Mouse (Mus musculus) CH12.LX (cell line): ENCODE data around the gene Krt222. TPM values are rescaled to one million over a fixed set of nuclear protein-coding genes. Genes with fewer than 3 reads are reported as not detected.

ENCODE experiments used
- DNase-seq: peaks from one replicate; pipeline ENCODE4 v3.0.0-alpha.2; 2013; ENCODE audit errors: extremely low read depth
- H3K27ac ChIP-seq: 2 replicates; pipeline ENCODE4 v1.5.1; 2012; ENCODE audit warnings: low read depth, mild to moderate bottlenecking, control low read depth, moderate library complexity; ENCODE audit not compliant: insufficient read depth
- H3K27me3 ChIP-seq: replicated peaks from 2 replicates; pipeline ENCODE3; 2012; ENCODE audit warnings: inconsistent platforms
- H3K36me3 ChIP-seq, 2 experiments: replicated peaks in 1 of 2; 2 replicates each; pipeline versions ENCODE3 to v1.6.1; 2012; ENCODE audit warnings: inconsistent platforms in 1 of 2, low read length in 1 of 2, mild to moderate bottlenecking in 1 of 2, mixed read lengths in 1 of 2, moderate library complexity in 1 of 2; ENCODE audit not compliant: control insufficient read depth in 1 of 2, insufficient read depth in 1 of 2
- H3K4me1 ChIP-seq, 2 experiments: 2 replicates each; pipeline ENCODE4 v1.6.1; 2012; ENCODE audit warnings: inconsistent platforms in 1 of 2, moderate library complexity in 1 of 2; ENCODE audit not compliant: insufficient read depth in 2 of 2, control insufficient read depth in 1 of 2
- H3K4me2 ChIP-seq: 2 replicates; pipeline ENCODE4 v1.6.1; 2012; ENCODE audit warnings: low read depth, mild to moderate bottlenecking, control low read depth; ENCODE audit not compliant: poor library complexity, insufficient read depth, severe bottlenecking
- H3K4me3 ChIP-seq, 3 experiments: fragments of 150-350 bp in 1 of 3; sonication (generic) in 1 of 3; replicated peaks in 1 of 3; 2 replicates each; pipeline versions ENCODE3 to v1.5.1; 2011 to 2012; ENCODE audit warnings: low read depth in 2 of 3, low read length in 2 of 3, mild to moderate bottlenecking in 2 of 3, moderate library complexity in 2 of 3, control low read depth in 1 of 3, improper control_type of control experiment in 1 of 3, inconsistent platforms in 1 of 3, mixed read lengths in 1 of 3; ENCODE audit not compliant: poor library complexity in 1 of 3
- H3K79me2 ChIP-seq: replicated peaks from 2 replicates; pipeline ENCODE4 v1.6.1; 2012; ENCODE audit warnings: mild to moderate bottlenecking, moderate library complexity; ENCODE audit not compliant: control insufficient read depth, poor library complexity, insufficient read depth, severe bottlenecking; ENCODE audit errors: extremely low read depth
- H3K9ac ChIP-seq: 2 replicates; pipeline ENCODE4 v1.6.1; 2012; ENCODE audit warnings: low read depth, mild to moderate bottlenecking, control low read depth, moderate library complexity; ENCODE audit not compliant: insufficient read depth
- H3K9me3 ChIP-seq: replicated peaks from 2 replicates; pipeline ENCODE3; 2012; ENCODE audit warnings: low read length, inconsistent platforms, mixed read lengths
- BHLHE40 ChIP-seq: IDR thresholded peaks from 2 replicates; pipeline ENCODE4 v1.6.1; 2011; ENCODE audit warnings: mild to moderate bottlenecking, low read depth, low read length, improper control_type of control experiment
- CHD1 ChIP-seq: IDR thresholded peaks from 2 replicates; pipeline ENCODE4 v1.6.1; 2012; ENCODE audit warnings: low read depth, low read length, improper control_type of control experiment, inconsistent platforms
- CHD2 ChIP-seq: IDR thresholded peaks from 2 replicates; pipeline ENCODE4 v1.6.1; 2011; ENCODE audit warnings: low read length, improper control_type of control experiment
- CTCF ChIP-seq, 2 experiments: IDR thresholded peaks in 1 of 2; conservative IDR thresholded peaks in 1 of 2; 2 replicates each; pipeline ENCODE4 v1.5.1; 2011 to 2012; ENCODE audit warnings: low read depth in 2 of 2, low read length in 2 of 2, improper control_type of control experiment in 1 of 2, inconsistent platforms in 1 of 2, mild to moderate bottlenecking in 1 of 2, moderate library complexity in 1 of 2
- E2F4 ChIP-seq: IDR thresholded peaks from 2 replicates; pipeline ENCODE4 v1.6.1; 2011; ENCODE audit warnings: low read depth, low read length, improper control_type of control experiment; ENCODE audit not compliant: insufficient replicate concordance
- ELF1 ChIP-seq: IDR thresholded peaks from 2 replicates; pipeline ENCODE4 v1.6.1; 2014; ENCODE audit warnings: low read depth, mild to moderate bottlenecking, inconsistent platforms, low read length, improper control_type of control experiment
- EP300 ChIP-seq: IDR thresholded peaks from 2 replicates; pipeline ENCODE4 v1.6.1; 2011; ENCODE audit warnings: low read length, improper control_type of control experiment
- ETS1 ChIP-seq: conservative IDR thresholded peaks from 2 replicates; pipeline ENCODE4 v1.6.1; 2012; ENCODE audit warnings: low read depth, mild to moderate bottlenecking, inconsistent platforms, low read length, improper control_type of control experiment, moderate library complexity
- GABPA ChIP-seq: IDR thresholded peaks from 2 replicates; pipeline ENCODE4 v1.6.1; 2012; ENCODE audit warnings: low read depth, low read length, improper control_type of control experiment, inconsistent platforms; ENCODE audit not compliant: insufficient replicate concordance
- IRF4 ChIP-seq: IDR thresholded peaks from 2 replicates; pipeline ENCODE4 v1.6.1; 2014; ENCODE audit warnings: low read depth, mild to moderate bottlenecking, inconsistent platforms, low read length, improper control_type of control experiment
- JUN ChIP-seq: IDR thresholded peaks from 2 replicates; pipeline ENCODE4 v1.6.1; 2011; ENCODE audit warnings: low read depth, mild to moderate bottlenecking, low read length, improper control_type of control experiment, moderate library complexity; ENCODE audit not compliant: insufficient read depth
- JUND ChIP-seq: conservative IDR thresholded peaks from 2 replicates; pipeline ENCODE4 v1.6.1; 2011; ENCODE audit warnings: low read depth, low read length, improper control_type of control experiment
- KAT2A ChIP-seq: IDR thresholded peaks from 2 replicates; pipeline ENCODE4 v1.6.1; 2012; ENCODE audit warnings: low read length, improper control_type of control experiment, inconsistent platforms; ENCODE audit not compliant: insufficient replicate concordance
- MAFK ChIP-seq: IDR thresholded peaks from 2 replicates; pipeline ENCODE4 v1.6.1; 2011; ENCODE audit warnings: low read length, improper control_type of control experiment; ENCODE audit not compliant: insufficient replicate concordance
- MAX ChIP-seq: IDR thresholded peaks from 2 replicates; pipeline ENCODE4 v1.6.1; 2011; ENCODE audit warnings: low read length, improper control_type of control experiment
- MXI1 ChIP-seq: IDR thresholded peaks from 2 replicates; pipeline ENCODE4 v1.6.1; 2011; ENCODE audit warnings: mild to moderate bottlenecking, low read depth, low read length, improper control_type of control experiment
- NELFE ChIP-seq: IDR thresholded peaks from 2 replicates; pipeline ENCODE4 v1.6.1; 2011; ENCODE audit warnings: low read depth, low read length, improper control_type of control experiment
- NRF1 ChIP-seq: IDR thresholded peaks from 2 replicates; pipeline ENCODE4 v1.6.1; 2014; ENCODE audit warnings: low read depth, mild to moderate bottlenecking, inconsistent platforms, low read length, improper control_type of control experiment, moderate library complexity
- POLR2A ChIP-seq: IDR thresholded peaks from 2 replicates; pipeline ENCODE4 v1.6.1; 2011; ENCODE audit warnings: low read depth, mild to moderate bottlenecking, improper control_type of control experiment, low read length
- POLR2AphosphoS2 ChIP-seq: IDR thresholded peaks from 2 replicates; pipeline ENCODE4 v1.6.1; 2011; ENCODE audit warnings: low read depth, low read length, improper control_type of control experiment
- RAD21 ChIP-seq: IDR thresholded peaks from 2 replicates; pipeline ENCODE4 v1.6.1; 2011; ENCODE audit warnings: low read depth, mild to moderate bottlenecking, low read length, improper control_type of control experiment, moderate library complexity
- RCOR1 ChIP-seq: conservative IDR thresholded peaks from 2 replicates; pipeline ENCODE4 v1.6.1; 2012; ENCODE audit warnings: low read depth, mild to moderate bottlenecking, inconsistent platforms, low read length, improper control_type of control experiment
- SIN3A ChIP-seq: IDR thresholded peaks from 2 replicates; pipeline ENCODE4 v1.6.1; 2012; ENCODE audit warnings: low read length, improper control_type of control experiment, inconsistent platforms
- SMC3 ChIP-seq: IDR thresholded peaks from 2 replicates; pipeline ENCODE4 v1.6.1; 2011; ENCODE audit warnings: low read depth, low read length, improper control_type of control experiment
- TBP ChIP-seq: conservative IDR thresholded peaks from 2 replicates; pipeline ENCODE4 v1.6.1; 2011; ENCODE audit warnings: low read depth, low read length, improper control_type of control experiment
- UBTF ChIP-seq: IDR thresholded peaks from 2 replicates; pipeline ENCODE4 v1.6.1; 2012; ENCODE audit warnings: low read depth, mild to moderate bottlenecking, inconsistent platforms, low read length, improper control_type of control experiment, moderate library complexity
- USF1 ChIP-seq: IDR thresholded peaks from 2 replicates; pipeline ENCODE4 v1.6.1; 2014; ENCODE audit warnings: low read depth, mild to moderate bottlenecking, inconsistent platforms, low read length, improper control_type of control experiment
- USF2 ChIP-seq: conservative IDR thresholded peaks from 2 replicates; pipeline ENCODE4 v1.6.1; 2011; ENCODE audit warnings: low read depth, low read length, improper control_type of control experiment
- ZC3H11A ChIP-seq: IDR thresholded peaks from 2 replicates; pipeline ENCODE4 v1.6.1; 2012; ENCODE audit warnings: low read depth, mild to moderate bottlenecking, inconsistent platforms, low read length, improper control_type of control experiment
- ZMIZ1 ChIP-seq: IDR thresholded peaks from 2 replicates; pipeline ENCODE4 v1.6.1; 2012; ENCODE audit warnings: low read depth, mild to moderate bottlenecking, inconsistent platforms, low read length, improper control_type of control experiment
- ZNF384 ChIP-seq: IDR thresholded peaks from 2 replicates; pipeline ENCODE4 v1.6.1; 2012; ENCODE audit warnings: low read depth, low read length, improper control_type of control experiment, inconsistent platforms
- dilution Hi-C: fragments of 300-500 bp; cut with MboI; formaldehyde crosslinking; loops from 2 replicates; pipeline ENCODE4 v1.14.3; 2020; ENCODE audit warnings: low sequenced_read_pairs; ENCODE audit not compliant: extremely low pct_unique_long_range_greater_than_20kb, extremely low pct_ligation_motif_present
- in situ Hi-C: fragments of 300-500 bp; cut with MboI; formaldehyde crosslinking; loops from 3 replicates; pipeline ENCODE4 v1.14.3; 2019; ENCODE audit warnings: low sequenced_read_pairs, low pct_ligation_motif_present, low pct_unique_long_range_greater_than_20kb, mixed read lengths
- polyA plus RNA-seq: library from polyadenylated mRNA; unstranded; fragments of >175 nt; gene quantifications from 2 replicates; pipeline ENCODE4 v1.2.1, GENCODE M21; 2012; ENCODE audit warnings: low read depth; ENCODE audit not compliant: insufficient read length
- total RNA-seq, 2 experiments: library from RNA; depleted of rRNA; stranded (reverse); fragments of 300-350 nt in 1 of 2; fragments of >200 nt in 1 of 2; gene quantifications; 2 replicates each; pipeline ENCODE4 v1.2.3; 2012 to 2014

Gene Krt222
- total and polyA plus RNA-seq, 3 experiments: 22.0 to 24.4 (median 22.9) TPM

DNA sequence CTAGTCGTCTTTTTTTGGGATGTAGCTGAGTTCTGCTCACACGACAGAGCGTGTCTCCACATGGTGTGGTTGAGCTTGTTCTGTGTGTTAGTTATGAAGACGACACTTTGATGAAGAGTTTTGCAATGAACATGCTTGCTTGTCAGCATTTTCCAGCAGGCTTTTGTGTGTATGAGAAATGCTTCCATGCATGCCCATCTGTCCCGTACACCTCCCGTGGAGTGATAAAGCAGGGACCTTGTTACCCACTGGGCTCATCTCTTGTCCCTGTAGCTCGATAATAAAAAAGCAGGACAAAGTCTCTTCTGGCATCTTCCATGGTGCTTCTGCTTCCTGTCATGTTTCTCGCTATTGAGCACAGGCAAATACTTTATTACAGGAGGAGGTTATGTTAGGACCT lies 8.8 kb upstream of the Krt222 start:
- Histone ChIP-seq H3K27me3 (peaks cover 2% of the 10 kb centered on the region), H3K36me3 (no peaks in the 10 kb centered on the region), H3K9me3 (peaks cover 5% of the 10 kb centered on the region), H3K4me3 (no peak overlapping the region), H3K9ac (no peak overlapping the region), H3K27ac (no peak overlapping the region), H3K4me2 (no peak overlapping the region), H3K4me1 (peaks cover 20 to 38% of the 10 kb centered on the region in 2 experiments), H3K79me2 (no peaks in the 10 kb centered on the region)
- dilution Hi-C loops (no loop called here), in situ Hi-C loops (no loop called here)
- DNase-seq: no peak
- TF ChIP-seq E2F4 (no peak), EP300 (no peak), USF1 (no peak), MAFK (no peak), SMC3 (no peak), CTCF (conservative IDR thresholded peaks at IDR 0.05 in 1 of 2, IDR thresholded peaks at IDR 0.05 in 1 of 2; ENCODE audit: low read depth in 2 of 2, low read length in 2 of 2) (no peak), TBP (no peak), ZNF384 (no peak), ETS1 (no peak), JUN (no peak), USF2 (no peak), RCOR1 (no peak), POLR2AphosphoS2 (no peak), IRF4 (no peak), GABPA (no peak), UBTF (no peak), CHD2 (no peak), SIN3A (no peak)

DNA sequence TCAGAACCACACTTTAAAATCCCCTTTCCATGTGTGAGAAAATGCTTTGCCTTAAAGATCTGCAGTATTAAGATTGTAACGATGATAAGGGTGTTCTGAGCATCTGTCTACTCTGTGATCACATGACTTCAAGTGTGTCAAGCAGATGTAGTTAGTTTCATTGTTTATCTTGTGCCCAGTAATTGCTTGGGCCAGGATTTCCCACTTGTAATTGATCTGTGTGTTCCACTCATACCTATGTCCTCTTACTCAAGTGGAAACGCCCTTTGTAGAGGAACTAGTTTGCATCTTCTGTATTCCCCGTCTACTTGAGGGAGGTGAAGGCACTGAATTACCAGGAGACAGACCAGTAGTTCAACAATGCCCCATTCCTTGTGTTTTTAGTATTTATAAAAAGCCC lies 6.8 kb upstream of the Krt222 start:
- dilution Hi-C loops: no loop called here
- no peak for TF ChIP-seq MXI1
- TF ChIP-seq NRF1: no peak
- no peak for TF ChIP-seq UBTF
- TF ChIP-seq NELFE: no peak
- peak; percentile 82 for TF ChIP-seq ETS1
- TF ChIP-seq JUND: no peak
- TF ChIP-seq BHLHE40: peak; percentile 87
- TF ChIP-seq POLR2A: no peak
- no peak for TF ChIP-seq ZNF384
- no peak for TF ChIP-seq SMC3
- TF ChIP-seq CTCF (conservative IDR thresholded peaks at IDR 0.05 in 1 of 2, IDR thresholded peaks at IDR 0.05 in 1 of 2; ENCODE audit: low read depth in 2 of 2, low read length in 2 of 2): no peak
- TF ChIP-seq RAD21: no peak
- TF ChIP-seq CHD1: no peak
- TF ChIP-seq RCOR1: no peak
- 0 out of 2 replicates have a peak, but pooled peaks have one; percentile 17 for TF ChIP-seq ZMIZ1
- TF ChIP-seq JUN: no peak
- no peak for TF ChIP-seq MAFK
- no peak for TF ChIP-seq MAX
- TF ChIP-seq USF1: peak; percentile 55
- TF ChIP-seq TBP: 0 out of 2 replicates have a peak, but pooled peaks have one; percentile 33
- no peak for TF ChIP-seq ELF1
- TF ChIP-seq KAT2A: no peak
- no peak for TF ChIP-seq E2F4
- TF ChIP-seq ZC3H11A: no peak
- no peak for TF ChIP-seq CHD2
- peak; percentile 78 for TF ChIP-seq IRF4

More for the DNA sequence above, 6.8 kb upstream of the Krt222 start:
- Histone ChIP-seq H3K27ac (peak overlapping the region; percentile 26; the same call in 1 of the 2 replicates), H3K4me3 (no peak overlapping the region), H3K4me1 (peaks cover 20 to 38% of the 10 kb centered on the region in 2 experiments), H3K9me3 (no peaks in the 10 kb centered on the region), H3K9ac (peak overlapping the region; percentile 3; the same call in 1 of the 2 replicates), H3K4me2 (peak overlapping the region; percentile 7; the same call in 1 of the 2 replicates), H3K79me2 (no peaks in the 10 kb centered on the region), H3K27me3 (no peaks in the 10 kb centered on the region), H3K36me3 (no peaks in the 10 kb centered on the region)
- in situ Hi-C loops: no loop called here
- peak; percentile 61 for DNase-seq
